Mouse (Mus musculus): Measurements from ENCODE around the gene Cers4.

GRCm38 (mm10) chr8:4511429-4512115, 18.7 kb downstream of the Cers4 start:
- TF ChIP-seq POLR2A (IDR thresholded peaks at IDR 0.05; ENCODE audit: insufficient read depth, low read length) = no peak
- no peak for TF ChIP-seq CTCF (IDR thresholded peaks at IDR 0.05; ENCODE audit: low read depth, low read length)
- TF ChIP-seq EP300 (IDR thresholded peaks at IDR 0.05; ENCODE audit: insufficient read depth, low read depth, low read length) = no peak
